Mouse (Mus musculus): ENCODE results near the gene Abcg5. TPM values are rescaled to one million over a fixed set of nuclear protein-coding genes. Genes with fewer than 3 reads are reported as not detected.

The Abcg5 gene
- polyA plus RNA-seq, 1 experiment from 2014 or later = 0.57 TPM

GRCm38 (mm10) chr17:84707407-84707806 lies 24.6 kb upstream of the Abcg5 start:
- WGBS = 71% methylated on average over 4 of the region's 4 CpGs

GRCm38 (mm10) chr17:84698727-84699126 lies 15.9 kb upstream of the Abcg5 start:
- H3K4me1 ChIP-seq (ENCODE audit: insufficient read depth) = no peaks in the 10 kb centered on the region
- no peak overlapping the region for H3K4me2 ChIP-seq
- 21% methylated on average over 5 of the region's 5 CpGs for WGBS
- H3K4me3 ChIP-seq (ENCODE audit: low read depth, low read length) = no peak overlapping the region
- H3K9ac ChIP-seq = no peak overlapping the region
- no peak for ATAC-seq (ENCODE audit: insufficient read depth)
- H3K36me3 ChIP-seq (ENCODE audit: insufficient read depth) = no peaks in the 10 kb centered on the region
- peak; percentile 91 for TF ChIP-seq CTCF (IDR thresholded peaks at IDR 0.05; ENCODE audit: low read depth)
- H3K27ac ChIP-seq (ENCODE audit: low read depth) = no peak overlapping the region
- H3K27me3 ChIP-seq (ENCODE audit: insufficient read depth, low read length) = no peaks in the 10 kb centered on the region
- H3K9me3 ChIP-seq (ENCODE audit: low read depth, low read length) = no peaks in the 10 kb centered on the region
- peak; percentile 79 for DNase-seq

More at GRCm38 (mm10) chr17:84707407-84707806, 24.6 kb upstream of the Abcg5 start:
- Histone ChIP-seq H3K9me3 (ENCODE audit: low read depth, low read length) (no peaks in the 10 kb centered on the region), H3K27ac (ENCODE audit: low read depth) (no peak overlapping the region), H3K4me1 (ENCODE audit: insufficient read depth) (no peaks in the 10 kb centered on the region), H3K27me3 (ENCODE audit: insufficient read depth, low read length) (no peaks in the 10 kb centered on the region), H3K36me3 (ENCODE audit: insufficient read depth) (peaks cover 47% of the 10 kb centered on the region), H3K9ac (no peak overlapping the region), H3K4me2 (no peak overlapping the region), H3K4me3 (ENCODE audit: low read depth, low read length) (no peak overlapping the region)
- DNase-seq = peak; percentile 56
- TF ChIP-seq CTCF (IDR thresholded peaks at IDR 0.05; ENCODE audit: low read depth) = peak; percentile 44
- ATAC-seq (ENCODE audit: insufficient read depth) = no peak

- DNase-seq (no peak), ATAC-seq (ENCODE audit: insufficient read depth) (no peak)
- Histone ChIP-seq H3K27ac (ENCODE audit: low read depth) (no peak overlapping the region), H3K9me3 (ENCODE audit: low read depth, low read length) (no peaks in the 10 kb centered on the region), H3K27me3 (ENCODE audit: insufficient read depth, low read length) (no peaks in the 10 kb centered on the region), H3K4me3 (ENCODE audit: low read depth, low read length) (no peak overlapping the region), H3K4me1 (ENCODE audit: insufficient read depth) (no peaks in the 10 kb centered on the region), H3K4me2 (no peak overlapping the region), H3K36me3 (ENCODE audit: insufficient read depth) (no peaks in the 10 kb centered on the region), H3K9ac (no peak overlapping the region)
- TF ChIP-seq CTCF (IDR thresholded peaks at IDR 0.05; ENCODE audit: low read depth) = no peak
- WGBS = 72% methylated on average over 6 of the region's 6 CpGs
These were observed 13.7 kb upstream of the Abcg5 start for GRCm38 (mm10) chr17:84696537-84696936.

- DNase-seq (no peak), ATAC-seq (ENCODE audit: insufficient read depth) (no peak)
- Histone ChIP-seq H3K36me3 (ENCODE audit: insufficient read depth) (no peaks in the 10 kb centered on the region), H3K4me1 (ENCODE audit: insufficient read depth) (no peaks in the 10 kb centered on the region), H3K4me2 (no peak overlapping the region), H3K9me3 (ENCODE audit: low read depth, low read length) (no peaks in the 10 kb centered on the region), H3K4me3 (ENCODE audit: low read depth, low read length) (no peak overlapping the region), H3K27me3 (ENCODE audit: insufficient read depth, low read length) (no peaks in the 10 kb centered on the region), H3K9ac (no peak overlapping the region), H3K27ac (ENCODE audit: low read depth) (no peak overlapping the region)
- 58% methylated on average over 2 of the region's 2 CpGs for WGBS
- TF ChIP-seq CTCF (IDR thresholded peaks at IDR 0.05; ENCODE audit: low read depth) = no peak
These were observed 10.9 kb upstream of the Abcg5 start for GRCm38 (mm10) chr17:84693741-84694140.

- no peak overlapping the region for H3K9ac ChIP-seq
- H3K4me3 ChIP-seq (ENCODE audit: low read depth, low read length) = no peak overlapping the region
- no peak for ATAC-seq (ENCODE audit: insufficient read depth)
- WGBS = 71% methylated on average over 5 of the region's 5 CpGs
- no peak overlapping the region for H3K27ac ChIP-seq (ENCODE audit: low read depth)
- no peak for DNase-seq
- no peaks in the 10 kb centered on the region for H3K36me3 ChIP-seq (ENCODE audit: insufficient read depth)
- H3K27me3 ChIP-seq (ENCODE audit: insufficient read depth, low read length) = no peaks in the 10 kb centered on the region
- TF ChIP-seq CTCF (IDR thresholded peaks at IDR 0.05; ENCODE audit: low read depth) = no peak
- no peaks in the 10 kb centered on the region for H3K4me1 ChIP-seq (ENCODE audit: insufficient read depth)
- H3K4me2 ChIP-seq = no peak overlapping the region
- H3K9me3 ChIP-seq (ENCODE audit: low read depth, low read length) = no peaks in the 10 kb centered on the region
These were observed 7.3 kb upstream of the Abcg5 start for GRCm38 (mm10) chr17:84690111-84690510.

GRCm38 (mm10) chr17:84689316-84689715 lies 6.5 kb upstream of the Abcg5 start:
- Histone ChIP-seq H3K27me3 (ENCODE audit: insufficient read depth, low read length) (no peaks in the 10 kb centered on the region), H3K36me3 (ENCODE audit: insufficient read depth) (no peaks in the 10 kb centered on the region), H3K27ac (ENCODE audit: low read depth) (no peak overlapping the region), H3K9ac (no peak overlapping the region), H3K4me1 (ENCODE audit: insufficient read depth) (no peaks in the 10 kb centered on the region), H3K9me3 (ENCODE audit: low read depth, low read length) (no peaks in the 10 kb centered on the region), H3K4me3 (ENCODE audit: low read depth, low read length) (no peak overlapping the region), H3K4me2 (no peak overlapping the region)
- ATAC-seq (ENCODE audit: insufficient read depth) (no peak), DNase-seq (no peak)
- 53% methylated on average over 5 of the region's 5 CpGs for WGBS
- TF ChIP-seq CTCF (IDR thresholded peaks at IDR 0.05; ENCODE audit: low read depth) = no peak

- Histone ChIP-seq H3K9me3 (ENCODE audit: low read depth, low read length) (no peaks in the 10 kb centered on the region), H3K27me3 (ENCODE audit: insufficient read depth, low read length) (no peaks in the 10 kb centered on the region), H3K4me1 (ENCODE audit: insufficient read depth) (no peaks in the 10 kb centered on the region), H3K36me3 (ENCODE audit: insufficient read depth) (no peaks in the 10 kb centered on the region), H3K27ac (ENCODE audit: low read depth) (no peak overlapping the region), H3K4me2 (no peak overlapping the region), H3K4me3 (ENCODE audit: low read depth, low read length) (no peak overlapping the region), H3K9ac (no peak overlapping the region)
- ATAC-seq (ENCODE audit: insufficient read depth) = no peak
- 84% methylated on average over 11 of the region's 11 CpGs for WGBS
- no peak for DNase-seq
- no peak for TF ChIP-seq CTCF (IDR thresholded peaks at IDR 0.05; ENCODE audit: low read depth)
These were observed 6.0 kb upstream of the Abcg5 start for GRCm38 (mm10) chr17:84688834-84689233.

DNA sequence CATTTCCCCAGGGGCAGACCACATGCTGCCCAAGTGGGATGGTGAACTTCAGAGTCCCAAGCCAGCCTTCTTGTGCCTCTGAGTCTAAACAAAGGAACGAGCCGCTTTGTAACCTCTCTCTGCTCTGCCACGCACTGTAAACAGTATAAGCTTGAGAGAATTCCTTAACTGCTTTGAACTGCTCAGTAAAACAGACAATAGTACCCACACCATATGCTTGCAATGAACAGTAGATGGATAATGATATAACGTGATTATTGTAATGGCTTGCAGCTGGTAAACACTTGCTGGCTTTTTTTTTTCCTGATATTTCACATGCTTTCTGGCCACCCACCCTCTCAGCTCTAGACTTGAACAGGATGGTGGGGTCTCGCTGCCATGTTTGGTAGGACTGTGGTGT lies 5.2 kb upstream of the Abcg5 start:
- H3K9me3 ChIP-seq (ENCODE audit: low read depth, low read length) = no peaks in the 10 kb centered on the region
- H3K9ac ChIP-seq = no peak overlapping the region
- no peaks in the 10 kb centered on the region for H3K36me3 ChIP-seq (ENCODE audit: insufficient read depth)
- DNase-seq (no peak), ATAC-seq (ENCODE audit: insufficient read depth) (no peak)
- no peaks in the 10 kb centered on the region for H3K4me1 ChIP-seq (ENCODE audit: insufficient read depth)
- H3K27ac ChIP-seq (ENCODE audit: low read depth) = no peak overlapping the region
- WGBS = 38% methylated on average over 5 of the region's 5 CpGs
- H3K4me3 ChIP-seq (ENCODE audit: low read depth, low read length) = no peak overlapping the region
- H3K4me2 ChIP-seq = no peak overlapping the region
- no peak for TF ChIP-seq CTCF (IDR thresholded peaks at IDR 0.05; ENCODE audit: low read depth)
- no peaks in the 10 kb centered on the region for H3K27me3 ChIP-seq (ENCODE audit: insufficient read depth, low read length)
